Mouse (Mus musculus): ENCODE results near the gene Duox1.

Duox1 gene

DNA sequence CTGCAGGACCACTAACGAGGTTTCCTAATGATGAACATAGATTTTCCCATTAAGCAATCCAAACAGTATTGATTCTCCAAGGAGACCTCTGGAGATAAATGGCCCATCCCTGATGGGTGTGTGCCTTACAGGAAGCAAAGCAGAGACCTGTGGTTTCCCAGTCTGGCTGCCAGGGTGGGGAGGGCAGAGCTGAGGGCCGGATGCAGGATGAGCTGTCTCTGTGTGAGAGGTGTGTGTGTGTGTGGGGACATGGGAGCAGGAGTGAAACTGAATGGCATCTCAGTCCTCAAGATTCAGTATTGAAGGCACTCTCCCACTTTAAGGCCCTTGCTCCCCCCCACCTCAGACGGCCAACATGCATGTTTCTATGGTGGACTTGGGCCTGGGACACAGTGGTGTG is 40.7 kb downstream of the Duox1 start:
- DNase-seq = no peak

GRCm38 (mm10) chr2:122360310-122360709 is 44.8 kb downstream of the Duox1 start:
- DNase-seq = no peak

- no peak for DNase-seq
Measured at GRCm38 (mm10) chr2:122361181-122361580, 45.7 kb downstream of the Duox1 start.

DNA sequence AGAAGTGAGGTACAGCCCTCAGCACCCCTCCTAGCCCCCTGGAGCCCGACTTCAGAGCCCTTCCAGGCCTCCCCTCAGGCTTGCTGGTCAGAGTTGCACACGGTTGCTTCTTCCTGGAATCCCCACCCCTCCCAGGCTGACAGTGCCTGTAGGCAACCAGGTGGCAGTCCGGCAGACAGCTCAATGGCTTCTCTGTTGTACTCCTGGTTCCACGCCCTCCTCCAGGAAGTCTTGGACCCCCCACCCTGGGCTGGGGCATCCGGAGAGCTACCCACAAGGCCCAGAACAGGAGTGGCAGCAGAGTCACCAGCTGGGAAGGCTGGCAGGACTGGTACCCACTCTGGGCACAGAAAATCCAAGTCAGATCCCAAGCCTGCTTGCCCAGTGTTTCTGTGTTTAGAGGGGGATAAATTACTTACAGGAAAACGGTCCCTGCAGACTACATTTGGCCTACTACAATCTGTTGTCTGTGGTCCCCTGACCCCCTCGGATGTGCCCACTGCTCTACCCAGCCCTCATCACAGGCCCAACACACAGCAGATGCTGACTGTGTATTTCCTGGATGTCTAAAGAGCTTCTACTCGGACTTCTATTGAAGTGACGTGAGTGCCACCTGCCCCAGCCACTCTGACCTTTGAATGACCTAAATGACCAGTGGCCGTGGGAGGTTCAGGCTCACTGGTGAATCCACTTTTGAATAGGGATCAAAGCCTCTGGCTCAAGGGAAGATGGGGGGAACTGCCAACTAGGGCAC is 46.6 kb downstream of the Duox1 start:
- no peak for DNase-seq

- DNase-seq = no peak
Measured at GRCm38 (mm10) chr2:122362622-122363523, 47.4 kb downstream of the Duox1 start.

DNA sequence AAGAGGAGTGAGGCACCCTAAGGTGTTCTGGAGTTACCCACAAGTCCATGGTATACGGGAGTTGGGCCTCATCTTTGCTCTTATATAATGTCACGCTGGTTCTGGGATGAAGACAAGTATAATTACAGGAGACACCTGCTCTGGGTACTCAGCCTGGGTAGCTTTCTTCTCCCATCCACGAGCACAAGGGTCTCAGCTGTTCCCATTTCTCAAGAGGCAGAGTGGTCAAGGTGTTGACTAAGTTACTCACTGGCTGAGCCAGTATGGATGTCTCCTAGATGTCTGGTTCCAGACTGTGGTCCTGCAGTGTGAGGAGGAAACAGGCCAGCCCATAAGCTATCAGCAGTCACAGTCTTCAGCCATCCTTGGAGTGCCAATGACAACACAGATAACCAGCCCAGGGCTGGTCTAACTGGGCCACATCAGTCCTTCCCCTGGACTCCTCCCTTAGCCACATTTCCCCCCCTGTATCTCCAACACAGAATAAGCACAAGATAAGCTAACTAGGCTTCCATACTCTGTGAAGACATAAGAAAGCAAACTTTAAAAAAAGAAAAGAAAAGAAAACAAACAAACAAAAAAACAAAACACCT is 49.0 kb downstream of the Duox1 start:
- no peak for DNase-seq

GRCm38 (mm10) chr2:122365244-122365866 is 49.9 kb downstream of the Duox1 start:
- DNase-seq = no peak

GRCm38 (mm10) chr2:122366039-122366438 is 50.6 kb downstream of the Duox1 start:
- no peak for DNase-seq

DNA sequence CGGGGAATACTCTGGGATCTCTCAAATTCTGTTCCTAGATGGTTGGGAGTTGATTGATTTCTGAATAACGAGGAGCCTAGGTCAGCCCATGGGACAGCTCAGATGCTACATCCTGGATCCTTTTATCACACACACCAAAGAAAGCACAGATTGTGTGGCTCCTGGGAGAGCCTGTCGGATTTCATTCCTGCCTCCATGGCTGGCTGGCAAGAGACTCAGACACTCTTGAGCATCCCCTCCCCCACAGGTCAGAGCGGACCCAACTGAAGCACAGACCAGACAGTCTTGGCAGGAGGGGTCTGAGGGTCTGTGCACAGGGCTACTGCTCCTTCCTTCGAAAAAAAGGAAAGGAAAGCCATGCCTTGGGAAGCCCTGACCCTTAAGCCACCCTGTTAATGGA is 51.2 kb downstream of the Duox1 start:
- peak; percentile 41 for DNase-seq

DNA sequence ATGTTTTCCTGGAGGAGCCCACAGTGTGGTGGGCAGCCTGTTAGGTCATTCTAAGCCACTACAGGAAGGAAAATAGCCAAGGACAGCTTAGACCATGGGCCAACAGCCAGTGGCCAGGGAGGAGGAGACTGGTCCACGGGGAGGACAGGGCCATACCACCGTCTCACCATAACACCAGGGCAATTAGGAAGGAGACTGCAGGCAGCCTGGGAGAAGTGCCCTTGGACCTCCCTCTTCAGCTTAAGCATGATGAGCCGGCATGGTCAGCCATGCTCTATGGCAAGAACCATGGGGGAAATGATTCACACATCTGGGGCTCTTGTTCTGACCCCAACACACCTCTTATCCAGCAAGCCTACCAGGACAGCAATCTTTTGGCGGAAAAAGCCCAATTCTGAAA is 51.7 kb downstream of the Duox1 start:
- no peak for DNase-seq

GRCm38 (mm10) chr2:122367701-122368080 is 52.2 kb downstream of the Duox1 start:
- no peak for DNase-seq

GRCm38 (mm10) chr2:122368081-122368971 is 52.9 kb downstream of the Duox1 start:
- DNase-seq = peak; percentile 53

DNA sequence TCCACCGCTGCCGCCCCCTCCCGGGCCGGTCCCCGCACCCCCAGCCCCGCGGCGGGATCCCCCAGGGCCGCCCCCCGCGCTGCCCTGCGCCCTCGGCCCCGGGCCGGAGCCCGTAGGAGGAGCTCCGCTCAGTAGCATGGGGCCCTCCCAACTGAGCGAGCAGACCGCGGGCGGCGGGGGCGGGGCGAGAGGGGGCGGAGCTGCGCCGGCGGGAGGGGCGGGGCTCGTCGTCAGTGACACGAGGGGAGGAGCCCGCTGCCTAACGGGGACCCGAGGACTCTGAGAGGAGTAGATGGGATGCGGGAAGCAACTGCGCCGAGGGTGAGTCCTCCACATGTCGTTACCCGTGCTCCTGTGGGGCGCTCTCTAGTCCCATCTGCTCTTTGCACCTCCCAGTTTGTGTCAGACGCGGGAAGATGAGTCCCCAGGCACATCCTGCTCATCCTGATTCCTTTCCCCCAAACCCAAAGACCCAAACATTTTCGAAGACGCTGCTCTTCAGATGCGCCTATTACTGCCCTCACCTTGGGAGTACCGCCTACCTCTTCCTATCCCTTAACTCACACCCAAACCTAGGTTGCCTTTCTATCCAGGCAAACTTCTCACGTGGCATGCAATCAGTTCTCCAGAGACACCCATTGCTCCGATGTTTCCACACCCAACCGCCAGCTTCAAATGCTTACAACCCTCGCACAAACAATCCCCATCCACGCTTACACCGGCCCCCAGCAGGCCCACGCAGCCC is 53.7 kb downstream of the Duox1 start, which contains the start of gene Shf:
TSS of gene Shf (minus strand) at position 168 of the 745 bp plus-strand sequence.
- peak; percentile 92 for DNase-seq

- no peak for DNase-seq
Measured at GRCm38 (mm10) chr2:122370101-122370750, 54.8 kb downstream of the Duox1 start.

- DNase-seq = no peak
Measured at GRCm38 (mm10) chr2:122372067-122372466, 56.6 kb downstream of the Duox1 start.

DNA sequence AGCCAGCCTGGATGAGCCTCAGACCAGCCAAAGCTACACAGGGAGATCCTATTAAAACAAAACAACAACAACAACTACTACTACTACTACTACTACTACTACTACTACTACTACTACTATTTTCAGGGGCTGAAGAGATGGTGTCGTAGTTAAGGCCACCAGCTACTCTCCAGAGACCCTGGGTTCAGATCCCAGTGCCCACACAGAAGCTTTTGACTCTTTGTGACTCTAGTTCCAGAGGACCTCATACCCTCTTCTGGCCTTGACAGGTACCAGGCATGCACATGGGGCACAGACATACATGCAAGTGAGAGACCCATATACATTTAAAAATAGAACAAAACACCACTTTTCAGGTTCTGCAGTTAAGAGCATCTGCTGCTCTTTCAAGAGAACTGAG is 57.1 kb downstream of the Duox1 start:
- DNase-seq = no peak

GRCm38 (mm10) chr2:122374012-122374411 is 58.5 kb downstream of the Duox1 start:
- no peak for DNase-seq

DNA sequence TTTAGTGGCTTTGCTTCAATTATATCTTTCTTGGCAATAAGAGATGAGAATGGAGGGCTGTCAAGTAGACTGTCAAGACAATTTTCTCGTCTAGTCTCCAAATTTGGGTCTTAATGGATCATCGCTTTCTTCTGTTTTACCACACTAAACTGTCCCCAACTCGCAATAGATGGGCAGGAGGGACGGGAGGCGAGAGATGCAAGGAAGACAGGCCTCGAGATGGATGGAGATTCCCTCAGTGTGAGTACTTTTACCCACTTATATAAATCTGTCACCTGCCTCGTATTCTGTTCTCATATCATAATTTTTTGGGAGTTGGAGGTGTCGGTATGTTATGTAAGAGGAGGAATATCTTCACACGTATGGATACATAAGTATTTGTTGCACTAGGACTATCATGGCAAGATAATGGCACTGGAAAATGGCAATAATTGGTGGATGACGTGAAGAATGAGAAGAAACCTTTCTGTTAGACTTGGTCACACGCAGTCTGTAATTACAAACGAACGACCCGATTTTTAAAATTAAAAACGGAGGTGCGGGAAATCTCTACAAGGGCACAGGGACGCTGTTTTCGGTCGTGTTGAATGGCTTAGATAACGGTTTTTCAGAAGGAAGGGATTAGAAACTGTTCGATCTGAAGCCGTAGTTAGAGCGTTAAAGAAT is 59.3 kb downstream of the Duox1 start:
- peak; percentile 46 for DNase-seq

- peak; percentile 98 for DNase-seq
Measured at GRCm38 (mm10) chr2:122375391-122375991, 60.0 kb downstream of the Duox1 start.
